ENCODE assay signal across 8 mouse cellular contexts in the genomic region with DNA sequence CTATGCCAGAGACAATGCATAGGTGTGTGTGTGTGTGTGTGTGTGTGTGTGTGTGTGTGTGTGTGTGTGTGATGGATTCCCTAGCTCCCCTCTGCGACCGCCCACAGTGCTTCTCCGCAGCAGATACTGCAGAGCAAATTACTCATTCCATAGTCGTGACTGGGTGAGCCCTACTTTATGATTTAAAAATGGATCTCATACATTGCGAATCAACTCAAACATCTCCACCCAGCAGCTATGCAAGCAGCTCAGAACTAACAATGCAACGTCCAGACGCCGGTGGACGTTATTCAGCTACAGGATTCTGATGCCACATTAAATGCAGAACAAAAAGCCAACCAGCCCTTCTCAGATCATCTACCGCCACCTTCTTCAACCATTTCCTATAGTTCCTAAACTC. TPM values are rescaled to one million over a fixed set of nuclear protein-coding genes. Genes with fewer than 3 reads are reported as not detected.
DNase-seq lines count a peak whose midpoint lies in the region; ATAC-seq lines count a peak whose summit lies in the region.

No protein-coding gene starts in this region.

- peak overlapping the region; percentile 81 for H3K4me2 ChIP-seq in hindbrain, embryonic 11.5 days (replicated peaks; ENCODE audit: low read depth, low read length)
- peak overlapping the region; percentile 82 for H3K4me2 ChIP-seq in limb, embryonic 12.5 days
- peak overlapping the region; percentile 93 for H3K4me2 ChIP-seq in neural tube, embryonic 13.5 days

- DNase-seq in adrenal gland, adult 2 months = peak; percentile 57
- no peak for DNase-seq in adrenal gland, postnatal 4 days (ENCODE audit: low spot score in 2 of 2)
- DNase-seq in 416B (ENCODE audit: low read depth) = peak; percentile 61
- DNase-seq in embryonic facial prominence, embryonic 10.5 days (ENCODE audit: low spot score) = peak; percentile 37
- DNase-seq in hindbrain, embryonic 11.5 days (ENCODE audit: low spot score) = peak; percentile 57
- no peak for DNase-seq in c-Kit-positive CD71-positive TER-119-positive erythroid progenitor cells, embryonic 14.5 days (ENCODE audit: low spot score)

- peaks cover 14% of the 10 kb centered on the region for H3K36me3 ChIP-seq in embryonic facial prominence, embryonic 10.5 days (replicated peaks)
- no peaks in the 10 kb centered on the region for H3K36me3 ChIP-seq in hindbrain, embryonic 11.5 days (ENCODE audit: control insufficient read depth, insufficient read depth, low read length)
- H3K36me3 ChIP-seq in limb, embryonic 12.5 days = peaks cover 8% of the 10 kb centered on the region; the same call in 1 of the 2 replicates
- H3K36me3 ChIP-seq in neural tube, embryonic 13.5 days = peaks cover 18% of the 10 kb centered on the region

- no peaks in the 10 kb centered on the region for H3K9me3 ChIP-seq in embryonic facial prominence, embryonic 10.5 days
- H3K9me3 ChIP-seq in hindbrain, embryonic 11.5 days (ENCODE audit: control insufficient read depth, low read length) = no peaks in the 10 kb centered on the region
- H3K9me3 ChIP-seq in limb, embryonic 12.5 days = no peaks in the 10 kb centered on the region
- no peaks in the 10 kb centered on the region for H3K9me3 ChIP-seq in neural tube, embryonic 13.5 days

- peak overlapping the region; percentile 87 for H3K27ac ChIP-seq in embryonic facial prominence, embryonic 10.5 days (replicated peaks)
- peak overlapping the region; percentile 68 for H3K27ac ChIP-seq in hindbrain, embryonic 11.5 days (ENCODE audit: low read depth, low read length)
- no peak overlapping the region for H3K27ac ChIP-seq in limb, embryonic 12.5 days
- peak overlapping the region; percentile 88 for H3K27ac ChIP-seq in neural tube, embryonic 13.5 days (replicated peaks)

- peak; percentile 10 for ATAC-seq in hindbrain, embryonic 11.5 days (ENCODE audit: low FRiP score)
- ATAC-seq in limb, embryonic 12.5 days (ENCODE audit: insufficient number of reproducible peaks, insufficient read depth, low FRiP score, low TSS enrichment, low read depth) = no peak
- ATAC-seq in neural tube, embryonic 13.5 days (ENCODE audit: low read depth) = peak; percentile 34

- peak overlapping the region; percentile 73 for H3K4me3 ChIP-seq in embryonic facial prominence, embryonic 10.5 days
- H3K4me3 ChIP-seq in hindbrain, embryonic 11.5 days (ENCODE audit: low read depth, low read length) = peak overlapping the region; percentile 65
- peak overlapping the region; percentile 57 for H3K4me3 ChIP-seq in limb, embryonic 12.5 days (replicated peaks)
- H3K4me3 ChIP-seq in neural tube, embryonic 13.5 days = peak overlapping the region; percentile 74

- no peaks in the 10 kb centered on the region for H3K27me3 ChIP-seq in embryonic facial prominence, embryonic 10.5 days (replicated peaks; ENCODE audit: low read depth, poor library complexity, severe bottlenecking)
- no peaks in the 10 kb centered on the region for H3K27me3 ChIP-seq in hindbrain, embryonic 11.5 days (ENCODE audit: control insufficient read depth, insufficient read depth, low read length)
- no peaks in the 10 kb centered on the region for H3K27me3 ChIP-seq in limb, embryonic 12.5 days
- H3K27me3 ChIP-seq in neural tube, embryonic 13.5 days = no peaks in the 10 kb centered on the region

- WGBS in embryonic facial prominence, embryonic 10.5 days = 9% methylated on average over 10 of the region's 10 CpGs
- 4% methylated on average over 10 of the region's 10 CpGs for WGBS in hindbrain, embryonic 11.5 days
- 12% methylated on average over 10 of the region's 10 CpGs for WGBS in limb, embryonic 12.5 days
- 4% methylated on average over 10 of the region's 10 CpGs for WGBS in neural tube, embryonic 13.5 days

- peaks cover 32% of the 10 kb centered on the region for H3K4me1 ChIP-seq in embryonic facial prominence, embryonic 10.5 days
- no peaks in the 10 kb centered on the region for H3K4me1 ChIP-seq in hindbrain, embryonic 11.5 days (replicated peaks; ENCODE audit: control insufficient read depth, insufficient read depth, low read length)
- peaks cover 3% of the 10 kb centered on the region; the same call in 1 of the 2 replicates for H3K4me1 ChIP-seq in limb, embryonic 12.5 days (replicated peaks)
- H3K4me1 ChIP-seq in neural tube, embryonic 13.5 days (replicated peaks) = peaks cover 34% of the 10 kb centered on the region

- peak overlapping the region; percentile 81 for H3K9ac ChIP-seq in hindbrain, embryonic 11.5 days (ENCODE audit: low read depth, low read length)
- peak overlapping the region; percentile 70 for H3K9ac ChIP-seq in limb, embryonic 12.5 days (replicated peaks)
- peak overlapping the region; percentile 87 for H3K9ac ChIP-seq in neural tube, embryonic 13.5 days

RNA-seq across cellular contexts. Expression of gene Rgs2, which starts 0.5 kb away (rescaled TPM):
- total RNA-seq in adrenal gland, adult 2 months (2021) = 100 to 1,000 TPM; 342 to 413 TPM
- polyA plus RNA-seq in adrenal gland, adult 2 months (2012; rRNA removed) = 3.5 and 3.9 TPM in 2 replicates
- 100 to 1,000 TPM; 169 to 213 TPM for total RNA-seq in adrenal gland, postnatal 4 days (2021)
- 33.5 and 38.3 TPM in 2 replicates for polyA plus RNA-seq in embryonic facial prominence, embryonic 10.5 days (2016; fragmentation: Nextera tagmentation; extraction: Ambion mirVana)
- 76.8 and 78.2 TPM in 2 replicates for polyA plus RNA-seq in hindbrain, embryonic 11.5 days (2014; fragmentation: Nextera tagmentation; extraction: Ambion mirVana)
- 32.1 and 35.3 TPM in 2 replicates for polyA plus RNA-seq in limb, embryonic 12.5 days (2016; fragmentation: Nextera tagmentation; extraction: Ambion mirVana)
- 102 and 114 TPM in 2 replicates for polyA plus RNA-seq in neural tube, embryonic 13.5 days (2015; fragmentation: Nextera tagmentation; extraction: Ambion mirVana)

Comparison
In these comparisons a context has a peak if more than half of its experiments do, and no peak if none do; other contexts are left out.
1. DNase-seq: peak in adrenal gland, adult 2 months (single experiment), 416B (single experiment), embryonic facial prominence, embryonic 10.5 days (single experiment) and hindbrain, embryonic 11.5 days (single experiment); none in adrenal gland, postnatal 4 days (0 of 2) and c-Kit-positive CD71-positive TER-119-positive erythroid progenitor cells, embryonic 14.5 days (single experiment).
2. Peak in every context shown above with its lines, with median percentiles within 50 percentile points of each other: H3K4me3 ChIP-seq, H3K4me2 ChIP-seq and H3K9ac ChIP-seq.